ENCODE assay signal across 15 mouse cellular contexts in genomic region chr12:79197105-79197504, GRCm38 (mm10).
"Had no signal": no experiment of that assay in that cellular context is flagged by ENCODE, and none has a peak within 500 bp of the region (broad histone marks: within the 10 kb centered on the region; RNA-seq: fewer than 3 reads in every experiment).

No protein-coding gene starts in this region.

- H3K9me3 ChIP-seq: midbrain, embryonic 10.5 days; midbrain, embryonic 12.5 days; neural tube, embryonic 13.5 days; neural tube, embryonic 15.5 days; stomach, embryonic 15.5 days had no signal

- DNase-seq: lung, adult 18-20 months; lung, embryonic 14.5 days; lung, postnatal 10 days; lung, postnatal 4 days; midbrain, embryonic 14.5 days; right cerebral cortex, postnatal 14 days; thymus, adult 18-20 months; thymus, postnatal 14 days; thymus, postnatal 36 days had no signal

- H3K27ac ChIP-seq: midbrain, embryonic 10.5 days; midbrain, embryonic 12.5 days; neural tube, embryonic 13.5 days; neural tube, embryonic 15.5 days; stomach, embryonic 15.5 days had no signal

- H3K4me3 ChIP-seq: midbrain, embryonic 10.5 days; midbrain, embryonic 12.5 days; myocyte; neural tube, embryonic 13.5 days; neural tube, embryonic 15.5 days; stomach, embryonic 15.5 days had no signal

- H3K36me3 ChIP-seq: midbrain, embryonic 10.5 days; midbrain, embryonic 12.5 days; neural tube, embryonic 13.5 days; neural tube, embryonic 15.5 days; stomach, embryonic 15.5 days had no signal

- H3K9ac ChIP-seq: lung, embryonic 14.5 days; midbrain, embryonic 12.5 days; neural tube, embryonic 13.5 days; neural tube, embryonic 15.5 days; stomach, embryonic 15.5 days had no signal

- H3K4me1 ChIP-seq: midbrain, embryonic 10.5 days; midbrain, embryonic 12.5 days; stomach, embryonic 15.5 days had no signal

- H3K27me3 ChIP-seq: midbrain, embryonic 12.5 days; neural tube, embryonic 13.5 days; neural tube, embryonic 15.5 days; stomach, embryonic 15.5 days had no signal
